Mouse (Mus musculus): ENCODE measurements around the gene Zc3h14.

Zc3h14 gene

GRCm38 (mm10) chr12:98746746-98747379, at the start of gene Zc3h14:
Zc3h14 (plus strand) TSS chr12:98746964.
- CTCF ChIA-PET = interaction anchor here (1.1 kb wide), 1 partner anchor 12 kb away, joined by 5 read pairs; no protein-coding TSS in a partner anchor

DNA sequence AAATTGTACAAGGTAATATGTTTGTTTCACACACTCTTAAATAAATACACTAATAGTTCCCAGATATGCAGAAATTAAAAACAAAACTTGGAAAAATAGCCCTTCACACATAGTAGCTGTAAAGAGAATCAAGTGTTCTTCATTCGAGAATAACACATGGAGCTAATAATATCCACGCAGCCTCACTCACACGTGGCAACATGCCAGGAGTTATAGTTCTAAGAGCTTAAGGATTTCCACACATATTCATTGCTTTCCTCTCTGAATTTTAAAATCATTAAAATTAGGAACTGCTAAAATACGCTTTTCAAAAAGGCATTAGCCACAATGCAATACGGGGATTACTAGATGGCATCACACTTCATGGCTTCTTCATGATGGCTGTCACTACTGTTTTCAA, 49.6 kb upstream of the Zc3h14 start:
- CTCF ChIA-PET = interaction anchor here (0.7 kb wide), 1 partner anchor 369 kb away, joined by 6 read pairs; no protein-coding TSS in a partner anchor

DNA sequence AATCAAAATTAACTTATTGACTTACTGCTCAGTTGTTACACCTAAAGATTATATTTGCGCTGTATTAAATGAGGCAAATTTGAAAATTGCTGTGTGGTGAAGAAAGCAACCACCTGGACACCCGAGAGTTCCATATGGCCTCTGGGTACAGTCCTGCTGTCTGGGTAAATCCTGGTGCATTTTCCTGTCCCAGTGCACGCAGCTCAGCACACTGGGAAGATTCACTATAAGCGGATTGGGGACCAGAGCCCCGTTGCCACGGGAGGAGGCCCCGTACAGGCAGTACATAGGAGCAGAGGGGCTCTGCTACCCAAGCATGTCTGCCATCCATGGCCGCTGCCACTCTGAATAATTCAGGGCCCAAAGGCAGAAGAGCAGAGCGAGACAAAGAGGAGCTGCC, 45.2 kb upstream of the Zc3h14 start:
- CTCF ChIA-PET = no interaction called here

GRCm38 (mm10) chr12:98703554-98703953, 43.2 kb upstream of the Zc3h14 start:
- CTCF ChIA-PET = no interaction called here

DNA sequence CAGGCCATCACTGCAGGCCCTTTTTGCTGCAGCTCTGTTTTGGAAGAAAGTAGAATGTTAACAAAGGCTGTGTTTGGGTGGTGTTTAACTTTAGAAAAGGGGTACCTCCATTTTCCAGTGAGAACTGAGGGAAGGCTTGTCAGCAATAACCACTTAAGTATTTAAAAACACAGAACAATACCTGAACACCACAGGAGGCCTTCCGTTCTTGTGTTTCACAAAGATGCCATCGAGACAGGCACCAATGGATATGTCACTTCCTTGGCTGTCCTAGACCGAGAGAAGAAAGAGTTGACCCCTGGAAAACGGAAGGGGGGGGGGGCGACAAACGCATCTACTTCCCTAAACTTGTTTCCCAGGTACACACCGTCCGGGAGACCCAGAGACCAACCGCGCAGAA, 42.8 kb upstream of the Zc3h14 start:
- CTCF ChIA-PET = no interaction called here

DNA sequence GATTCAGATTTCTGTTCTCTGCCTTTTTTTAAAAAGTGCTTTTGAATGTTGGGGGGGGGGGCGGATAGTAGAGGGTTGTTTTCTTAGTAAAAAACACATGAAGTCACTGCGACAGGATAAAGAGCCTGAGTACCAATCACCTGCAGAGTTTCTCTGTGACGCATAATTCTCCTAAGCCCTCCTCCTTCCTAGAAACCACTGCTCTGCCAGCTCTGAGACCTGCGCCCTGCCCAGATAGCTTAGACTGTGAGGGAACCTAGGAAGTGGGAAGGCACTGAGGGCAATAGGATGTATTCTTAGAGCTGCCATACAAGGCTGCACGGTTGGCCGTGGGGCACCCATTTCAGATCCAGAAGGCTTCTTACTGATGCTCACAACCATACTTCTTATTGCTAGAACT, 33.9 kb upstream of the Zc3h14 start:
- CTCF ChIA-PET = no interaction called here

GRCm38 (mm10) chr12:98713621-98714103, 33.1 kb upstream of the Zc3h14 start:
- CTCF ChIA-PET = no interaction called here

DNA sequence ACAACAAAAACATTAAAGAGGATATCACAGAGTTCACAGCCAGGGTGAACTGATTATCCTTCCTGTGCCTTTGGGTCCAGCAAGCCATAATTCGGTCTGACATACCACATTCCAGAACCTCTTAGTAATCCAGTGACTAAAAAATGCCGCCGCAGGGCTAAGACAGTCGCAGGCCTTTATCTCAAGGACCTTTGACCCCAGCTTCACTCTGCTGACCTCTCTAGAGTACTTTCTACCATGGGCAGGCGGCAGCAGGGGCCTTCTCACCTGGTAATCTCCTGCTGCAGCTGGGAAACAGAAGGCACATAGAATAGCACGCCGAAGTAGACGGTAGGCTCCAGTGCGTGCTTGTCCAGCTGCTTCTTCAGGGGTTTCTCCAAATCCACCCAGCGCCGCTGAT, 32.0 kb upstream of the Zc3h14 start:
- CTCF ChIA-PET = no interaction called here

DNA sequence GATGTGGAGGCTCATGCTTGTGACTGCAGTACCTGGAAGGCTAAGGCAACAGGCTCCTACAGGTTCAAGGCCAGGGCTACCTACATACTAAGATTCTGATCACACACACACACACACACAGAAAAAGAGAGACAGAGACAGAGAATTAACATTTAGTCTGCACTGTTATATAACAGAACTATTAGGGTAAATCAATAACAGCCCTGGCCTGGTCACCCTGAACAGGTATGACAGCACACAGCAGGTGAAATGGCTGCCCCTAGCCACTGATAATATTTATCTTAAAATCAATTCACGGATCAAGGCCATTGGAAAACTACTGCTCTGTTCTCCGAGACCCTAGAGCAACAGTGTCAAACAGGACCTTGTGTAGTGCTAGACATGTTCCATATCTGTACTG, 30.6 kb upstream of the Zc3h14 start:
- CTCF ChIA-PET = no interaction called here

DNA sequence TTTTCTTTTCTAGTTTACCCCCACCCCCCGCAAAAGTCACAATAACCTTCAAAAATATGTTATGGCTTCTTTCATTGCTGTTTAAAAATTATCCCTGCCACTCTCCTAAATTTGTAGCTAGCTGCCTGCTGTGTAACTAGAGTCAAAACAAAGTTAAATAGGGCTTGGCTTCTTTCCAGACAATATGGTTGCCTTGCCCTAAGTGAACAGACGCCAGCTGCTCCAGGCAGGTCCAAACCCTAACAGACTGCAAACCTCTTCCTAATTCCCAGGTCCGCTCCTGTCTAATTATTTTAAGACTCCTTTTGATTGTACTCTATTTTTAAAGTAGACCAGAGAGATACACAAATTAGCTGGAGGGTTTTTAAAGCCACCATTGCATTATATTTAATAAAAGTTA, 26.1 kb upstream of the Zc3h14 start:
- CTCF ChIA-PET = no interaction called here

GRCm38 (mm10) chr12:98721030-98721429, 25.7 kb upstream of the Zc3h14 start:
- CTCF ChIA-PET = no interaction called here

GRCm38 (mm10) chr12:98724224-98724623, 22.5 kb upstream of the Zc3h14 start:
- CTCF ChIA-PET = no interaction called here

GRCm38 (mm10) chr12:98724976-98725375, 21.8 kb upstream of the Zc3h14 start:
- CTCF ChIA-PET = no interaction called here

DNA sequence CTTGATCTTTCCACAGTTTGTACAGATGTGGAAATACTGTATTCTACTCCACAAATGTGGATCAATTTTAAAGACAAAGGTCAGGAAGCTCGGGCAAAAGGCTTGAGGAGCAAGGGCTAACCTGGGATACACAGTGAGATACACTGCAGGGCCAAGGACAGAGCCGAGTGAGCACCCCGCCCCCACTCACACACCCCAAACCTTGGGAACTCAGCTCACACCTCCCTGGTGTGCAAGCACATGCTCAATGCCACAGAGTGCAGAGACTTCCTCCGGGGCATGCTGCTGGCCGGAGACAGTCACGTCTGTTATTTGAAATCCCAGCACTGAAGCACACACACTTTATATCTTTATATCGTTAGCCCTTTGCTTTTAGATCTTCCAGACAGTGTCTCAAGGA, 20.7 kb upstream of the Zc3h14 start:
- CTCF ChIA-PET = no interaction called here

GRCm38 (mm10) chr12:98727186-98727585, 19.6 kb upstream of the Zc3h14 start:
- CTCF ChIA-PET = no interaction called here

GRCm38 (mm10) chr12:98730682-98731081, 16.1 kb upstream of the Zc3h14 start:
- CTCF ChIA-PET = no interaction called here

DNA sequence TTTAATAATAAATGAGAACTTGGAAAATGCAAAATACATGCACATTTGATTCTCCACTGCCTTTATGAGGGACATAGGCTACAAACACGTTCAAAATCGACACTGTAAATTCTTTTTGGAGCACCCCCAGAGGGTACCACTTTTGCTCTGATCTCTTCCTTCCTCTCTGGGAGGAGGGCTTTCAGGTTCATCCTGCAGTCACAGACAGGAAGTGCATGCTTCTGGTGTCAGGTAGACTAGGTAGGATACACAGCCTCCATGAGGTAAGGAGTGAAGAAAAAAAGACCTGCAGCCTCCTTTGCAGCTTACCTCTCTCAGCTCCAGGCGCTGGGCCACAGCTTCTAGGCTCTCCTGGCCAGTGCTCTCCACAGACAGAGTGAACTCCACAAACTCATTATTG, 13.6 kb upstream of the Zc3h14 start:
- CTCF ChIA-PET = no interaction called here

GRCm38 (mm10) chr12:98733776-98734175, 13.0 kb upstream of the Zc3h14 start:
- CTCF ChIA-PET = no interaction called here

DNA sequence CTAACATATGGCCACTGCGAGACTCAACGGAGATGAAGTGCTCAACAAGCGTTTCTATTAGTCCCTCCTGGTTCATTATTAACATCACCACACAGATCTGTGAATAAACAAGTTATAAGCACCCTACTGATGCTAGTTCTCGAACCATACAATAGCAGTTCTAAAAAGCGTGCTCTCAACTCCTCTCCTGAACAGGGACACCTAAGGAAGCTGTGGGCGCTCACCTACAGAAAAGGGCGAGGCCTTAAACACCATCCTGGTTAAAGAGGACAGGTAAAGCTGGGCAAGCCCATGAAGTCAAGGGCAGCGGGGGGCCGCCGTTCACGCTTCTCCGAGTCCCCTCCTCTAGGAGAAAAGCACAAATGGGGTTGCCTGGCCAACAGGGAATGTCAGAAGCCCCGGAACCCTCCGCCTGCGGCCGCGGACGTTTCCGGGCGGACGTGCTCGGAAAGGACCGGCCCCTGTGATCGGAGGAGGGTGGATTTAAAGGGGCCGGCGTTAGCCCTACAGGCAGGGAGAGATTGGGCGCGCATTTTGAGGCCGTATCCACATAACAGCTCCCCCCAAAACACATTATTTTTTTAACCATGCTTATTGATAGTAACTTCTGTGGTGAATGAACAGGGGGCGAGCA, 12.4 kb upstream of the Zc3h14 start:
- CTCF ChIA-PET = no interaction called here

- CTCF ChIA-PET = interaction anchor here (0.6 to 1.2 kb wide), 2 partner anchors 11 to 58 kb away, joined by 3 to 5 read pairs; no protein-coding TSS in a partner anchor
Measured at GRCm38 (mm10) chr12:98734880-98735801, 11.6 kb upstream of the Zc3h14 start.

- CTCF ChIA-PET = no interaction called here
Measured at GRCm38 (mm10) chr12:98736951-98737800, 9.6 kb upstream of the Zc3h14 start, which contains the start of gene Ptpn21. Ptpn21 (minus strand) TSS chr12:98737405.

All from spleen, embryonic (tissue).